Mouse (Mus musculus) liver, adult 2 months (tissue): Measurements from ENCODE around the gene Tmem255b. TPM values are rescaled to one million over a fixed set of nuclear protein-coding genes. Genes with fewer than 3 reads are reported as not detected.

Experiments used
- DNase-seq: peaks from one replicate; pipeline ENCODE4 v3.0.0-alpha.2; 2011; ENCODE audit warnings: low read depth, low spot score; ENCODE audit errors: extremely low read depth
- H3K27ac ChIP-seq: fragments of 200-500 bp; replicated peaks from 2 replicates; pipeline ENCODE4 v1.5.1; 2012; ENCODE audit warnings: low read depth, mild to moderate bottlenecking, control low read depth, inconsistent platforms, low read length; ENCODE audit not compliant: insufficient read depth
- H3K27me3 ChIP-seq: fragments of 200-500 bp; 2 replicates; pipeline ENCODE4 v1.6.1; 2012; ENCODE audit warnings: mild to moderate bottlenecking, moderate library complexity, low read length, inconsistent platforms; ENCODE audit not compliant: control insufficient read depth, insufficient read depth
- H3K36me3 ChIP-seq: fragments of 200-500 bp; 2 replicates; pipeline ENCODE4 v1.6.1; 2012; ENCODE audit warnings: low read length, inconsistent platforms; ENCODE audit not compliant: control insufficient read depth, insufficient read depth
- H3K4me1 ChIP-seq: fragments of 200-500 bp; 2 replicates; pipeline ENCODE4 v1.6.1; 2011; ENCODE audit warnings: low read length; ENCODE audit not compliant: control insufficient read depth, insufficient read depth
- H3K4me3 ChIP-seq: fragments of 200-500 bp; 2 replicates; pipeline ENCODE4 v1.5.1; 2011; ENCODE audit warnings: low read depth, mild to moderate bottlenecking, control low read depth, low read length, moderate library complexity; ENCODE audit not compliant: insufficient read depth
- H3K79me2 ChIP-seq: fragments of 200-500 bp; 2 replicates; pipeline ENCODE4 v1.6.1; 2012; ENCODE audit warnings: inconsistent platforms, mild to moderate bottlenecking, low read length, moderate library complexity; ENCODE audit not compliant: control insufficient read depth, insufficient read depth
- H3K9ac ChIP-seq: fragments of 200-500 bp; 2 replicates; pipeline ENCODE4 v1.6.1; 2012; ENCODE audit warnings: low read depth, mild to moderate bottlenecking, control low read depth, inconsistent platforms, low read length
- CTCF ChIP-seq: fragments of 200-500 bp; IDR thresholded peaks from 2 replicates; pipeline ENCODE4 v1.5.1; 2011; ENCODE audit warnings: low read depth, low read length, control low read depth
- POLR2A ChIP-seq: fragments of 200-500 bp; IDR thresholded peaks from 2 replicates; pipeline ENCODE4 v1.6.1; 2011; ENCODE audit warnings: low read length, control low read depth; ENCODE audit not compliant: insufficient read depth; ENCODE audit errors: extremely low read depth
- WGBS: fragments of 180-500 bp; shearing (Covaris S2); methylation state at CpG from one replicate; pipeline ENCODE4 v1.1.7; 2018; 5-methylcytosine and 5-hydroxymethylcytosine counted together
- polyA plus RNA-seq: library from polyadenylated mRNA; depleted of rRNA; stranded (reverse); fragments of >200 nt; gene quantifications from 2 replicates; pipeline ENCODE4 v1.2.3, GENCODE M21; 2012; rRNA removed
- total RNA-seq: library from RNA; depleted of rRNA; stranded (reverse); fragments of >200 nt; gene quantifications from 2 replicates; pipeline ENCODE4 v1.2.3, GENCODE M21; 2014; rRNA removed

Gene Tmem255b
- total RNA-seq, result not detected in 2 replicates
- 0.19 and 0.35 TPM in 2 replicates for polyA plus RNA-seq

DNA sequence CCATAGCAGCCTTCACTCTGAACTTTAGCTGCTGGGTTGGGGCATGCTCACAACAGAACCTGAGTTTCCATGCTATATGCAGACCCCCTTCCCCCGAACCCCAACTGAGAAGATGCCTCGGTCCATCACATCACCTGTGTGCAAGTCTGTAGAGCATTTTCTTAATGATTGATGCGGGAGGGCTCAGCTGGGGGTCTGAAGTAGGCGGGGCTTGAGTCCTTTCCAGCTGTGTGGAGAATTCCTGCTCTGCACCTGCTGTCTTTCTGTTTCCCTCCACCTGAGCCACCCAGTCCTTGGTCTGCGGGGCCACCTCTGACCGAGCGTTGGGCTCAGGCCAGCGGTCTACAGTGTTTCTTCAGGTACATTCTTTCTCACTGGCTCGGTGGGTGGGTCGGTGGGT is at the start of gene Tmem255b:
TSS of gene Tmem255b (plus strand) at position 301 of the 400 bp plus-strand sequence.
- no peak within 1 kb of the TSS for H3K4me3 ChIP-seq
- H3K79me2 ChIP-seq, result no peaks in the 10 kb centered on the region
- DNase-seq, result no peak
- peaks cover 3% of the 10 kb centered on the region; the same call in 1 of the 2 replicates for H3K27me3 ChIP-seq
- no peaks in the 10 kb centered on the region for H3K36me3 ChIP-seq
- 21% methylated on average over 10 of the region's 10 CpGs for WGBS
- no peak within 1 kb of the TSS for H3K27ac ChIP-seq
- H3K4me1 ChIP-seq, result no peaks in the 10 kb centered on the region
- no peak for TF ChIP-seq POLR2A
- H3K9ac ChIP-seq, result no peak within 1 kb of the TSS

- no peak for DNase-seq
- Histone ChIP-seq H3K27me3 (no peaks in the 10 kb centered on the region), H3K4me1 (no peaks in the 10 kb centered on the region), H3K79me2 (no peaks in the 10 kb centered on the region), H3K27ac (no peak overlapping the region), H3K9ac (no peak overlapping the region), H3K4me3 (no peak overlapping the region), H3K36me3 (no peaks in the 10 kb centered on the region)
- 66% methylated on average over 13 of the region's 13 CpGs for WGBS
- TF ChIP-seq CTCF (no peak), POLR2A (no peak)
These were observed 48.6 kb upstream of the Tmem255b start for GRCm38 (mm10) chr8:13386366-13386765.

GRCm38 (mm10) chr8:13387728-13388127 is 47.3 kb upstream of the Tmem255b start:
- no peak for DNase-seq
- no peak for TF ChIP-seq POLR2A
- no peak for TF ChIP-seq CTCF
- no peak overlapping the region for H3K9ac ChIP-seq
- H3K79me2 ChIP-seq, result no peaks in the 10 kb centered on the region
- no peaks in the 10 kb centered on the region for H3K27me3 ChIP-seq
- H3K27ac ChIP-seq, result no peak overlapping the region
- H3K4me1 ChIP-seq, result no peaks in the 10 kb centered on the region
- H3K4me3 ChIP-seq, result no peak overlapping the region
- 71% methylated on average over 8 of the region's 8 CpGs for WGBS
- no peaks in the 10 kb centered on the region for H3K36me3 ChIP-seq

- Histone ChIP-seq H3K27ac (no peak overlapping the region), H3K4me3 (no peak overlapping the region), H3K4me1 (no peaks in the 10 kb centered on the region), H3K9ac (no peak overlapping the region), H3K79me2 (no peaks in the 10 kb centered on the region), H3K36me3 (no peaks in the 10 kb centered on the region), H3K27me3 (no peaks in the 10 kb centered on the region)
- DNase-seq, result no peak
- 87% methylated on average over 2 of the region's 2 CpGs for WGBS
- TF ChIP-seq CTCF (no peak), POLR2A (no peak)
These were observed 46.2 kb upstream of the Tmem255b start for GRCm38 (mm10) chr8:13388744-13389143.

- no peaks in the 10 kb centered on the region for H3K79me2 ChIP-seq
- H3K4me3 ChIP-seq, result no peak overlapping the region
- H3K36me3 ChIP-seq, result no peaks in the 10 kb centered on the region
- H3K27ac ChIP-seq, result no peak overlapping the region
- no peak for DNase-seq
- no peak overlapping the region for H3K9ac ChIP-seq
- TF ChIP-seq CTCF (no peak), POLR2A (no peak)
- 89% methylated on average over 7 of the region's 7 CpGs for WGBS
- H3K4me1 ChIP-seq, result no peaks in the 10 kb centered on the region
- H3K27me3 ChIP-seq, result no peaks in the 10 kb centered on the region
These were observed 41.1 kb upstream of the Tmem255b start for GRCm38 (mm10) chr8:13393869-13394268.

DNA sequence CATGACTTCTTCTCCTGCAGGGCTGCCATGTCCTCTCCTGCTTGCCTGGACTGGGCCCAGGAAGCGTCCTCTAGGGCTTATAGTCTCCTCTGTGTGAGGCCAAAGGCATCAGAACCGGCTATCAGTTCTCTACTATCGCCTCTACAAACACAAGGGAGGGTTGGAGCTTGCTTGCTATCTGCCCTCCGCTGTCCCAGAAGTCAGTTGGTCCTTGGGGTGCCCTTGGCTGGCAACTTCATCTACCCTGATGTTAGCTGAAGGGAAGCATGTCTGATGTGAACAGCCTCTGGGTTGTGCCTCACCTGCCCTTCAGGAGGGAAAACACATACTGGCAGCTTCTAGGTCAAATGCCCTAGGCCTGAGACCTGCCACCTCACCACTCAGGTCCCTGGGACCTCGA is 38.3 kb upstream of the Tmem255b start, which contains the start of gene Atp4b:
TSS of gene Atp4b (minus strand) at position 101 of the 400 bp plus-strand sequence.
- no peak within 1 kb of the TSS for H3K9ac ChIP-seq
- H3K27me3 ChIP-seq, result no peaks in the 10 kb centered on the region
- DNase-seq, result no peak
- no peaks in the 10 kb centered on the region for H3K36me3 ChIP-seq
- H3K4me3 ChIP-seq, result no peak within 1 kb of the TSS
- 79% methylated on average over 5 of the region's 5 CpGs for WGBS
- no peaks in the 10 kb centered on the region for H3K4me1 ChIP-seq
- H3K27ac ChIP-seq, result no peak within 1 kb of the TSS
- no peaks in the 10 kb centered on the region for H3K79me2 ChIP-seq
- TF ChIP-seq CTCF, result no peak
- no peak for TF ChIP-seq POLR2A
